Mouse (Mus musculus) brain, adult 2 months (tissue): ENCODE data around the gene Ptpn6.

ENCODE experiments used
- DNase-seq: peaks from one replicate; pipeline ENCODE4 v3.0.0; 2011; ENCODE audit warnings: low read depth, low spot score

The Ptpn6 gene

GRCm38 (mm10) chr6:124738511-124739023, at the start of gene Ptpn6:
TSS of gene Ptpn6 (minus strand) at chr6:124738714.
- no peak for DNase-seq

- no peak for DNase-seq
Observed at GRCm38 (mm10) chr6:124787722-124788121, 49.2 kb upstream of the Ptpn6 start.

DNA sequence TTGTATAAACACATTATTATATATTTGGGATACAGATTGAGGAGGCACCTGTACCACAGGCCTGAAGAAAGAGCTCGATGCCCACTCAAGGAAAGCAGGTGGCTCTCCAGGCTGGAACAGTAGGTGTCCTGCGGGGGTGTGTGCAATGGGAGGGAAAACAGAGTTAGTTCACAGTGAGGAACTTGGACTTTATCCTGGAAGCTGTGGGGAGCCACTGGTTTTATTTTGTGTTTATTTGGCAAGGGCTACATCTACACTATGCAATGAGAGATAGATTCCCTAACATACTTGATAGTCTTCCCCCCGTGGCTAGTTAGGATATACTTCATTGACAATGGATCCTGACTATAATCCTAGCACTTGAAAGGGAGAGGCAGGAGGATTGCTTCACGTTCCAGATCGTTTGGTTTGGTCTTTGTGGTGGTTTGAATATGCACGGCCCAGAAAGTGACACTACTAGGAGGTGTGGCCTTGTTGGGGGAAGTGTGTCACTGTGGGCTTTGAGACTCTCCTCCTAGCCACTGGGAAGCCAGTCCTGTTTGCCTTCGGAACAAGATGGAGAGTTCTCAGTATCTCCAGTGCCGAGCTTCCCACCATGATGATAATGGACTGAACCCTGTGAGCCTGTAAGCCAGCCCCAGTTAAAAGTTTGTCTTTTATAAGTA, 48.4 kb upstream of the Ptpn6 start:
- peak; percentile 94 for DNase-seq

- DNase-seq, result no peak
Observed at GRCm38 (mm10) chr6:124782436-124782835, 43.9 kb upstream of the Ptpn6 start.

- DNase-seq, result peak; percentile 42
Observed at GRCm38 (mm10) chr6:124780917-124781316, 42.4 kb upstream of the Ptpn6 start.

DNA sequence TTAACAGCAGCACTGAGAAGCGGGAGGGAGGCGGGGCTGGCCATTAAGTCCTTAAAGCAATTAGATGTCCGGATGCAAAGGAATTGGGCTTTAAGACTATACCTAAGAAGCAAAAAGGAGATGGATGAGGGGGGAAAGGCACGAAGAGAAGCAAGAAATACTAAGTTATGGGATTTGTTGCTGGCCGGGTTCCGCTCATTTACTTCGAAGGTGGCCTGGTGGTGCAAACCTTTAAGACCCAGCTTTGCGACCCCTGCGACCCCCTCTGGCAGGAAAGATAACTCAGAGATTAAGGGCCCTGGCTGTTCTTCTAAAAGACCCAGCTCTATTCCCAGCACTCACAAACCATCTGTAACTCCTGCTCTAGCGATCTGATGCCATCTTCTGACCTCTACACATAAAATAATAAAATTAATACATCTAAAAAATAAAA, 41.5 kb upstream of the Ptpn6 start:
- no peak for DNase-seq

- DNase-seq, result peak; percentile 60
Observed at GRCm38 (mm10) chr6:124779222-124779983, 40.9 kb upstream of the Ptpn6 start, which contains the start of gene Lrrc23. TSS of gene Lrrc23 (minus strand) at chr6:124779727.

GRCm38 (mm10) chr6:124770511-124770910, 32.0 kb upstream of the Ptpn6 start:
- no peak for DNase-seq

- DNase-seq, result peak; percentile 64
Observed at GRCm38 (mm10) chr6:124770013-124770412, 31.5 kb upstream of the Ptpn6 start.

DNA sequence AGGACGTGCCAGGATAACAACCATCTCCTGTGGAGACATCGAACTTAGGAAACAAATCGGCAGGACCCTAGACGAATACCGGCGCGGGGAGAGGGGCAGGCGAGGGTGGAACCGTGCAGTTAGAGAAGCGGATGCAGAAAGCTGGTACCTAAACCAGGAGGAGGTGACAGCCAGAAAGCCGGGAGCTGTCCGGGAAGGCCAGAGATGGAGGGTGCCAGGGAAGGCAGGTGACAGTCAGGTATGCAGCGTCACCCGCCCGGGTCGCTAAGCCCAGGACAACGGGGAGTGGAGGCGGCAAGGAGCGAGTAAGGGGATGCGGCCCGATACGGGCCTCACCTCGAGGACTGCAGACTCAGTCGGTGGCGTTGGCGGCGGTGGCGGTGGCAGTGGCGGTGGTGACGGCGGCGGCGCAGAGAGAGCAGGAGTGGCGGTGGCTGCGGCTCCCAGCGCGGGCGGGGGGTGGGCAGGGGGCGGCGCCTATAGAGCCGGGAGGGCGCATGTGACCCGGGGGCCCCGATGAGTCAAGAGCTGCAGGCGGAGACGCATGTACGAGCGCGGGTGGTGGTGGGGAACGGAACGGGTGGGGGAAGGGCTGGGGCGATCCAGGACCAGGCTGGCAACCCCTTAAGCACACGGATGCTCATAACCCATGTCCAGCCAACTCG, 30.7 kb upstream of the Ptpn6 start, which contains the start of gene Eno2:
Gene Eno2, minus strand, starts transcription at position 573 of the 665 bp plus-strand sequence.
- peak; percentile 95 for DNase-seq

- DNase-seq, result no peak
Observed at GRCm38 (mm10) chr6:124768704-124769044, 30.2 kb upstream of the Ptpn6 start.

- DNase-seq, result peak; percentile 90
Observed at GRCm38 (mm10) chr6:124767920-124768703, 29.6 kb upstream of the Ptpn6 start.

DNA sequence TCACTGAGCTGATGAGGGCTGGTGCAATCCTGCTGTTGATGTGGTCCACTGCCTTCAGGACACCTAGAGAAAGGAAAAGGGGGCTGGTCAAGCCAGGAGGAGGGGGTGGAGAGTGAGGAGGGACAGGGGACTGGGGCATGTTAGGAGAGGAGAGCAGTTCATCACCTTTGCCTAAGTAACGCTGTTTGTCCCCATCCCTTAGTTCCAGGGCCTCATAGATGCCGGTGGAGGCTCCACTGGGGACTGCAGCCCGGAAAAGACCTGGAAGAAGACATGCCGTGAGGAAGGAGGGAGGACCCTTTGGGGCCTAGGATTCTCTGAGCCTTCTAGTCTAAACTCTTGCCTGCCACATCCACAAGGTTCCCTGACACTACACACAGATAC, 29.0 kb upstream of the Ptpn6 start:
- DNase-seq, result no peak

GRCm38 (mm10) chr6:124765951-124766350, 27.4 kb upstream of the Ptpn6 start:
- DNase-seq, result no peak

DNA sequence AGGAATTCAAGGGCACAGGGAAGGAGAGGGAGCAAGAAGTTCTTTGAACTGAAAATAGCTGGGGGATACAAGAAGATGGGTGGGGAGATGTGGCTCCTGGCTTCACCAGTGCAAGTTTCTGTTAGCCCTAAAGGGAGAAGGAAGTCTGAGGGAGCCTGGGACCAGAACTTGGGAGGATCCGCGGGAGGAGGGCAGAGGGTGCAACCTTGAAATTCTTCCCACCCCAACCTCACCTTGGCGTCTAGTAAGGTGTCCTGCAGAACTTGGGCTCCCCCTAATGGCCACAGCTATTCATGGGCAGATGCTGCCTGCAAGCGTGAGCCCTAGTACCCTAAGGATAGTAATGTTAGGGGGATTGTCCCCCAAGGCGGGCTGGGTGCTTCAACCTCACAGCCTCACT, 20.7 kb upstream of the Ptpn6 start:
- DNase-seq, result peak; percentile 96

- no peak for DNase-seq
Observed at GRCm38 (mm10) chr6:124758849-124759232, 20.3 kb upstream of the Ptpn6 start.

DNA sequence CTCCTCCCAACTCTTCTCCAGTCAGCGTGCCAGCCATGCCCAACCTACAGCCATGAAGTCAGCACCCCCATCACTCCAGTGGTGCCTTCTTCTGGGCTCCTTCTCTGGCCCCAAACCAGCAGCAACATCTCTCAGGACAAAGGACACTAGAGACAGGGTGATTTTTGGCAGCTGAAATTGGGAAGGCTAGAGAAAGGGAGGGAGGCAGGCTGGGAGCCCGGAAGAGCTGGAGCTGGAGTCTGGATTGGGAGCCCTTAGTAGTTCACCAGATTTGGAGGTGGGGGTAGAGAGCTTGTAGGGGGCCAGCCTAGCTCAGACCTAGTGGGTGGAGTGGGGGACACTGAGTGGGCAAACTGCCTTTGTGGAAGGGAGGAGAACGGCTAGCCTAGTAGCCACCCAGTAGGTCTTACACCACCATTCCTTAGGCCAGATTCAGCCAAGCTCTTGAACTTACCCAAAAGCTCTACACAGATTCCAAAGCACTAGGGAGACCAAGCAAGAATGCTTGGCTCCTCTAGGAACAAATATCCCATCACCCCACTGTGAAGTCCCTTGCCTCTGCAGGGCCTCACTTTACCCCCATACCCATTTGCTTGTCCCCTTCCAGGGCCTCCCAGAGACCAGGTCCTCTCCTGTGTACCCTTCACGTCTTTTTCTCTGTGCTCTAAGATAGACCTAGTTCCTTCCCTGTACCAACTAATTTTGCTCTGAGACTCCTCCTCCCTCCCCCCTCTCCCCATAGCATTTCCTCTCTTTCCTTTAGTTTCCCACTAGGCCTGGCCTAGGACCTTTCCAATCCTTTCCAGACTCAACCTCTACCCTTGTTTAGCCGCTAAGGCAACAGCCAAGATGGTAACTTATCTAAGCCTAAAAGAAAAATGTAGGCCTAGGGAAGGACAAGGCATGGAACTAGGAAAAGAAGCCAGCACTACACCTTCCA, 19.7 kb upstream of the Ptpn6 start:
- DNase-seq, result peak; percentile 92

GRCm38 (mm10) chr6:124757351-124757880, 18.9 kb upstream of the Ptpn6 start:
- DNase-seq, result no peak

DNA sequence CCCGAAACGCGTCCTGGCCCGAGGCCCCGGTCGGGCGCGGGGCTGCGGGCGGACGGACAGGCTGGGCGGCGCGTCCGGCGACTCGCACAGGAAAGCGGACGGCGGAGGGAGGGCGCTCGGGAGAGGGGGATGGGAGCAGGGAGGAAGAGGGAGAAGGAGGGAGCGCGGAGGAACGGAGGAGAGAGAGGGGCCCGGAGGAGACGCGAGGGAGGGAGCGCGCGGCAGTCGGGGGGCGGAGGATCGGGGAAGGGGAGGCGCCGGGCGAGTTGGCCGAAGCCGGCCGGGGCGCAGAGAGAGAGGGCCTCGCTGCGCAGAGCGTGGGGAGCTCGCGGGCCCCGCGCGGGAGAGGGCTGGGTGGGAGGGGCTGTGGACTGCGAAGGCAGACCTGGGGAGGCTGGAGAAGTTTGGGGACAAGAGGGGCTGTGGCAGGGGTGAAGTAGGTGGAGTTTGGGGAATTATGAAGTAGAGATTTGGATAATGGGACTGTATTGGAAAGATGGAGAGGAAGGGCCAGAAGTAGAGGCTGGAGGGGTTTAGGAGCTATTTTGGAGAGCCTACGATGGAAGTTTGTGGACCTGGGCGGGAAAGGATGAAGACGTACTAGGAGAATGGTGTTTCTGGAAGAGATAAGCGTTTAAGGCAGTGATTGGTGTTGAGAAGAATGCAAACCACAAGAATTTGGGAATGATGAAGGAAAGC, 18.3 kb upstream of the Ptpn6 start:
- DNase-seq, result peak; percentile 91
